Mouse (Mus musculus): ENCODE data around the gene Dpp9. TPM values are rescaled to one million over a fixed set of nuclear protein-coding genes. Genes with fewer than 3 reads are reported as not detected.
A peak's percentile ranks its signal among the peaks of the same experiment; 100 is the strongest.

Dpp9 gene
- polyA plus RNA-seq, 1 experiment = 85.6 TPM

GRCm38 (mm10) chr17:56196860-56197259 lies 21.8 kb downstream of the Dpp9 start:
- TF ChIP-seq CTCF (IDR thresholded peaks at IDR 0.05; ENCODE audit: borderline replicate concordance, control insufficient read depth, extremely low read depth, insufficient read depth, low read length, poor library complexity) (peak; percentile 67; the same call in 1 of the 2 replicates), POLR2A (IDR thresholded peaks at IDR 0.05; ENCODE audit: control insufficient read depth, extremely low read depth, insufficient read depth, low read length, poor library complexity) (no peak)
- H3K4me3 ChIP-seq (ENCODE audit: control insufficient read depth, insufficient read depth, low read length) = no peak overlapping the region
- H3K27ac ChIP-seq (ENCODE audit: control insufficient read depth, insufficient read depth, low read length) = no peak overlapping the region
- no peaks in the 10 kb centered on the region for H3K4me1 ChIP-seq (replicated peaks; ENCODE audit: control insufficient read depth, insufficient read depth, low read length)
- no peaks in the 10 kb centered on the region for H3K27me3 ChIP-seq (ENCODE audit: control insufficient read depth, insufficient read depth, low read length)
- WGBS = 93% methylated on average over 2 of the region's 2 CpGs
- peaks cover 14% of the 10 kb centered on the region for H3K36me3 ChIP-seq (ENCODE audit: control insufficient read depth, insufficient read depth, low read length)
- peak; percentile 31 for DNase-seq

DNA sequence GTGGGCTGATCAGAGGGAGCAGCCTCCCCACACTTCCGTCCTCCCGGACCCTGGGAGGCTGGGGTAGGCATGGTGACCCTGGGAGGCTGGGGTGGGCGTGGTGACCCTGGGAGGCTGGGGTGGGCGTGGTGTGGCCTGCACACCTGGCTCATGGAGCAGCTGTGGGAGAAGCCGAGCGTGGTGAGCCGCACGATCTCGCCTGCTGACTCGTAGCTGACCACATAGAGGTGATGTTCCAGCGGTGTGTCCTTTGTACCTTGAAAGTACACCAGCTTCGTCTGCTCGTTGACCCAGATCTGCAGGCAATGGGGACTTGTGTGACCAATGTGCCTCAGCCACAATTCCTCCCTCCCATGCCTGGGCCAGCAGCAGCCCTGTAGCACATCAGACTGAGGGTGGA lies 23.9 kb downstream of the Dpp9 start:
- Histone ChIP-seq H3K27me3 (ENCODE audit: control insufficient read depth, insufficient read depth, low read length) (no peaks in the 10 kb centered on the region), H3K36me3 (ENCODE audit: control insufficient read depth, insufficient read depth, low read length) (peaks cover 14% of the 10 kb centered on the region), H3K27ac (ENCODE audit: control insufficient read depth, insufficient read depth, low read length) (no peak overlapping the region), H3K4me1 (replicated peaks; ENCODE audit: control insufficient read depth, insufficient read depth, low read length) (no peaks in the 10 kb centered on the region), H3K4me3 (ENCODE audit: control insufficient read depth, insufficient read depth, low read length) (no peak overlapping the region)
- 97% methylated on average over 13 of the region's 13 CpGs for WGBS
- TF ChIP-seq POLR2A (IDR thresholded peaks at IDR 0.05; ENCODE audit: control insufficient read depth, extremely low read depth, insufficient read depth, low read length, poor library complexity) = no peak
- TF ChIP-seq CTCF (IDR thresholded peaks at IDR 0.05; ENCODE audit: borderline replicate concordance, control insufficient read depth, extremely low read depth, insufficient read depth, low read length, poor library complexity) = no peak
- DNase-seq = no peak

DNA sequence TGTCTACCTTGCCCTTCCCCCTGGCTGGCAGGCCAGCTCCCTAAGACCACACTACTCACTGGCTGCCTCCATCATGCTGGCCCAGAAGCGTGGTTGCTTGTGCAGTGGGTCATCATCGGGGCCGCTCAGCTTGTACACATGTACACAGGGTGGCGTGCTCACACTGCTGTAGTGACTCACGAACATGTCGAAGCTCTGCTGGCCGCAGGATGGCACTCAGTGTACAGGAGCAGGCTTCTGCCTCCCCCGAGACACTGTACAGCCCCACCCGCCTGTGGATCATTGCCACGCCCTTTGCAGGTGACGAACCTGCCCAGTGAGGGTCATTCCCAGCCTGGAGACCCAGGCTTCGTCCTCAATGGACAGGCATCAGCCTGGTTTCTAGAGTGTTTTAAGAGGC lies 24.3 kb downstream of the Dpp9 start:
- Histone ChIP-seq H3K4me1 (replicated peaks; ENCODE audit: control insufficient read depth, insufficient read depth, low read length) (no peaks in the 10 kb centered on the region), H3K27me3 (ENCODE audit: control insufficient read depth, insufficient read depth, low read length) (no peaks in the 10 kb centered on the region), H3K4me3 (ENCODE audit: control insufficient read depth, insufficient read depth, low read length) (no peak overlapping the region), H3K27ac (ENCODE audit: control insufficient read depth, insufficient read depth, low read length) (no peak overlapping the region), H3K36me3 (ENCODE audit: control insufficient read depth, insufficient read depth, low read length) (peaks cover 14% of the 10 kb centered on the region)
- DNase-seq = no peak
- no peak for TF ChIP-seq POLR2A (IDR thresholded peaks at IDR 0.05; ENCODE audit: control insufficient read depth, extremely low read depth, insufficient read depth, low read length, poor library complexity)
- no peak for TF ChIP-seq CTCF (IDR thresholded peaks at IDR 0.05; ENCODE audit: borderline replicate concordance, control insufficient read depth, extremely low read depth, insufficient read depth, low read length, poor library complexity)
- WGBS = 96% methylated on average over 12 of the region's 12 CpGs

DNA sequence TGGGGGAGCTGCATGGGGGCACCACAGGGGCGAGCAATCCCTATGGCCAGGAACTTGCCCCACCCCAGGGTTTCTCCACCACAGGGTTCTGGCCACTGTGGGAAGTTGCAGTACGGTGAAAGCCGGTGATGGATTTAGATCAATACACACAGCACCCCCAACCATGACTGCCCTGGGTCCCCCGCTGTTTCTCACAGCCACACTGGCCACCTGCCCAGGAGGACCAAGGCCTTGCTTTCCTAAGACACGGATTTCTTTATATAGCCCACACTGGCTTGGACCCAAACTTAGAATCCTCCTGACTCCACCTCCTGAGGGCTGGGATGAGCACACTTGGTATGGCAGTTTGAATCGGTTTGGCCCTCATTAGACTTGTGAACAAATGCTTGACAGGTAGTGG lies 27.4 kb downstream of the Dpp9 start:
- no peak for DNase-seq
- TF ChIP-seq CTCF (IDR thresholded peaks at IDR 0.05; ENCODE audit: borderline replicate concordance, control insufficient read depth, extremely low read depth, insufficient read depth, low read length, poor library complexity) = no peak
- Histone ChIP-seq H3K27ac (ENCODE audit: control insufficient read depth, insufficient read depth, low read length) (no peak overlapping the region), H3K4me3 (ENCODE audit: control insufficient read depth, insufficient read depth, low read length) (no peak overlapping the region), H3K4me1 (replicated peaks; ENCODE audit: control insufficient read depth, insufficient read depth, low read length) (no peaks in the 10 kb centered on the region), H3K27me3 (ENCODE audit: control insufficient read depth, insufficient read depth, low read length) (no peaks in the 10 kb centered on the region), H3K36me3 (ENCODE audit: control insufficient read depth, insufficient read depth, low read length) (0 out of 2 replicates have a peak, but pooled peaks cover 5% of the 10 kb centered on the region)
- 95% methylated on average over 6 of the region's 6 CpGs for WGBS

- TF ChIP-seq POLR2A (IDR thresholded peaks at IDR 0.05; ENCODE audit: control insufficient read depth, extremely low read depth, insufficient read depth, low read length, poor library complexity) (no peak), CTCF (IDR thresholded peaks at IDR 0.05; ENCODE audit: borderline replicate concordance, control insufficient read depth, extremely low read depth, insufficient read depth, low read length, poor library complexity) (no peak)
- 91% methylated on average over 11 of the region's 11 CpGs for WGBS
- H3K4me1 ChIP-seq (replicated peaks; ENCODE audit: control insufficient read depth, insufficient read depth, low read length) = peaks cover 8% of the 10 kb centered on the region
- peaks cover 5% of the 10 kb centered on the region; the same call in 1 of the 2 replicates for H3K36me3 ChIP-seq (ENCODE audit: control insufficient read depth, insufficient read depth, low read length)
- no peak for DNase-seq
- no peaks in the 10 kb centered on the region for H3K27me3 ChIP-seq (ENCODE audit: control insufficient read depth, insufficient read depth, low read length)
- H3K27ac ChIP-seq (ENCODE audit: control insufficient read depth, insufficient read depth, low read length) = no peak overlapping the region
- no peak overlapping the region for H3K4me3 ChIP-seq (ENCODE audit: control insufficient read depth, insufficient read depth, low read length)
Observed at GRCm38 (mm10) chr17:56185281-56186141, 33.2 kb downstream of the Dpp9 start.

- peak within 1 kb of the TSS; percentile 68 for H3K4me3 ChIP-seq (ENCODE audit: control insufficient read depth, insufficient read depth, low read length)
Observed at GRCm38 (mm10) chr17:56183658-56184103, 35.0 kb downstream of the Dpp9 start, which contains the start of gene Mydgf. TSS of gene Mydgf (minus strand) at chr17:56183920.

More at GRCm38 (mm10) chr17:56183658-56184103, 35.0 kb downstream of the Dpp9 start, which contains the start of gene Mydgf:
- H3K36me3 ChIP-seq (ENCODE audit: control insufficient read depth, insufficient read depth, low read length) = peaks cover 5% of the 10 kb centered on the region; the same call in 1 of the 2 replicates
- no peaks in the 10 kb centered on the region for H3K27me3 ChIP-seq (ENCODE audit: control insufficient read depth, insufficient read depth, low read length)
- TF ChIP-seq CTCF (IDR thresholded peaks at IDR 0.05; ENCODE audit: borderline replicate concordance, control insufficient read depth, extremely low read depth, insufficient read depth, low read length, poor library complexity) (peak; percentile 53; the same call in 1 of the 2 replicates), POLR2A (IDR thresholded peaks at IDR 0.05; ENCODE audit: control insufficient read depth, extremely low read depth, insufficient read depth, low read length, poor library complexity) (peak; percentile 57; the same call in 1 of the 2 replicates)
- peak; percentile 94 for DNase-seq
- H3K4me1 ChIP-seq (replicated peaks; ENCODE audit: control insufficient read depth, insufficient read depth, low read length) = peaks cover 8% of the 10 kb centered on the region
- under 1% methylated on average over 47 of the region's 47 CpGs for WGBS
- no peak within 1 kb of the TSS; the same call in 1 of the 2 replicates for H3K27ac ChIP-seq (ENCODE audit: control insufficient read depth, insufficient read depth, low read length)

Data from thymus, adult 2 months (tissue).